Mouse (Mus musculus): ENCODE measurements around the gene Mtf1. TPM values are rescaled to one million over a fixed set of nuclear protein-coding genes. Genes with fewer than 3 reads are reported as not detected.

Mtf1 gene
- total RNA-seq, 2 experiments from 2014 or later, result 26.1 to 28.4 TPM

- TF ChIP-seq CTCF (IDR thresholded peaks at IDR 0.05), result no peak
- intact Hi-C loops (cut with DNase I), result loop anchor here (1.0 to 5.0 kb wide), 2 partner anchors 11 to 1186 kb away; partner anchors contain the start of genes Mrps15 and Yrdc
- H3K27ac ChIP-seq, result peak within 1 kb of the TSS; percentile 90
- DNase-seq (ENCODE audit: extremely low spot score in 1 of 2, low spot score in 2 of 2), result no peak
- H3K4me3 ChIP-seq, result peak within 1 kb of the TSS; percentile 80
Measured at GRCm38 (mm10) chr4:124861283-124862188, 59.6 kb downstream of the Mtf1 start, which contains the start of gene Maneal. Gene Maneal, minus strand, starts transcription at chr4:124862171.

- Histone ChIP-seq H3K27ac (no peak overlapping the region), H3K4me3 (no peak overlapping the region)
- DNase-seq (ENCODE audit: extremely low spot score in 1 of 2, low spot score in 2 of 2), result no peak
- intact Hi-C loops (cut with DNase I), result no loop called here
- TF ChIP-seq CTCF (IDR thresholded peaks at IDR 0.05), result peak; percentile 44
Measured at GRCm38 (mm10) chr4:124872719-124873118, 70.8 kb downstream of the Mtf1 start.

GRCm38 (mm10) chr4:124880599-124880998 is 78.7 kb downstream of the Mtf1 start, which contains the start of gene Epha10:
Gene Epha10, plus strand, starts transcription at chr4:124880899.
- intact Hi-C loops (cut with DNase I), result no loop called here
- H3K27ac ChIP-seq, result peak within 1 kb of the TSS; percentile 69
- no peak for DNase-seq (ENCODE audit: extremely low spot score in 1 of 2, low spot score in 2 of 2)
- peak within 1 kb of the TSS; percentile 73 for H3K4me3 ChIP-seq
- TF ChIP-seq CTCF (IDR thresholded peaks at IDR 0.05), result no peak

GRCm38 (mm10) chr4:124881341-124881908 is 79.5 kb downstream of the Mtf1 start:
- intact Hi-C loops (cut with DNase I), result no loop called here
- DNase-seq (ENCODE audit: extremely low spot score in 1 of 2, low spot score in 2 of 2), result peak; percentile 79 to 83
- Histone ChIP-seq H3K27ac (peak overlapping the region; percentile 69), H3K4me3 (peak overlapping the region; percentile 73)
- TF ChIP-seq CTCF (IDR thresholded peaks at IDR 0.05), result no peak

GRCm38 (mm10) chr4:124882151-124882729 is 80.3 kb downstream of the Mtf1 start:
- TF ChIP-seq CTCF (IDR thresholded peaks at IDR 0.05), result no peak
- H3K27ac ChIP-seq, result peak overlapping the region; percentile 69
- no peak for DNase-seq (ENCODE audit: extremely low spot score in 1 of 2, low spot score in 2 of 2)

GRCm38 (mm10) chr4:124888702-124889101 is 86.8 kb downstream of the Mtf1 start:
- intact Hi-C loops (cut with DNase I), result no loop called here
- no peak for TF ChIP-seq CTCF (IDR thresholded peaks at IDR 0.05)
- DNase-seq (ENCODE audit: extremely low spot score in 1 of 2, low spot score in 2 of 2), result peak in 1 of 2 experiments; percentile 38
- H3K27ac ChIP-seq, result 0 out of 2 replicates have a peak overlapping the region, but pooled peaks have one; percentile 36
- no peak overlapping the region for H3K4me3 ChIP-seq

More at GRCm38 (mm10) chr4:124882151-124882729, 80.3 kb downstream of the Mtf1 start:
- intact Hi-C loops (cut with DNase I), result no loop called here
- H3K4me3 ChIP-seq, result peak overlapping the region; percentile 73

- Histone ChIP-seq H3K4me3 (no peak overlapping the region), H3K27ac (no peak overlapping the region)
- intact Hi-C loops (cut with DNase I), result no loop called here
- DNase-seq (ENCODE audit: extremely low spot score in 1 of 2, low spot score in 2 of 2), result no peak
- TF ChIP-seq CTCF (IDR thresholded peaks at IDR 0.05), result no peak
Measured at GRCm38 (mm10) chr4:124889935-124890334, 88.0 kb downstream of the Mtf1 start.

- no peak overlapping the region for H3K4me3 ChIP-seq
- intact Hi-C loops (cut with DNase I), result no loop called here
- H3K27ac ChIP-seq, result peak overlapping the region; percentile 74
- DNase-seq (ENCODE audit: extremely low spot score in 1 of 2, low spot score in 2 of 2), result no peak
- TF ChIP-seq CTCF (IDR thresholded peaks at IDR 0.05), result no peak
Measured at GRCm38 (mm10) chr4:124890831-124891230, 88.9 kb downstream of the Mtf1 start.

GRCm38 (mm10) chr4:124893769-124894168 is 91.9 kb downstream of the Mtf1 start:
- Histone ChIP-seq H3K27ac (peak overlapping the region; percentile 94), H3K4me3 (peak overlapping the region; percentile 56)
- no peak for DNase-seq (ENCODE audit: extremely low spot score in 1 of 2, low spot score in 2 of 2)
- TF ChIP-seq CTCF (IDR thresholded peaks at IDR 0.05), result no peak
- intact Hi-C loops (cut with DNase I), result no loop called here

- Histone ChIP-seq H3K4me3 (peak overlapping the region; percentile 56), H3K27ac (peak overlapping the region; percentile 94)
- TF ChIP-seq CTCF (IDR thresholded peaks at IDR 0.05), result no peak
- peak; percentile 73 to 76 for DNase-seq (ENCODE audit: extremely low spot score in 1 of 2, low spot score in 2 of 2)
- intact Hi-C loops (cut with DNase I), result no loop called here
Measured at GRCm38 (mm10) chr4:124894508-124895428, 92.9 kb downstream of the Mtf1 start.

- TF ChIP-seq CTCF (IDR thresholded peaks at IDR 0.05), result no peak
Measured at GRCm38 (mm10) chr4:124898428-124898827, 96.5 kb downstream of the Mtf1 start.

More at GRCm38 (mm10) chr4:124898428-124898827, 96.5 kb downstream of the Mtf1 start:
- no peak for DNase-seq (ENCODE audit: extremely low spot score in 1 of 2, low spot score in 2 of 2)
- Histone ChIP-seq H3K27ac (no peak overlapping the region), H3K4me3 (no peak overlapping the region)
- intact Hi-C loops (cut with DNase I), result no loop called here

Other genes starting within 250 kb of the Mtf1 start
- under 1 TPM in 1 of 2 experiments, not detected in 1; 0.70 TPM for gene 3100002H09Rik, start 191.3 kb upstream of the Mtf1 start, total RNA-seq (2021)
- 10 to 100 TPM; 16.9 to 18.8 TPM for gene Pou3f1, start 145.3 kb upstream of the Mtf1 start, total RNA-seq (2021)
- 10 to 100 TPM; 13.3 to 15.7 TPM for gene Utp11, start 108.5 kb upstream of the Mtf1 start, total RNA-seq (2021)
- 1 to 10 TPM; 1.4 to 2.2 TPM for gene Fhl3, start 101.4 kb upstream of the Mtf1 start, total RNA-seq (2021)
- 10 to 100 TPM; 33.0 to 35.6 TPM for gene Sf3a3, start 87.3 kb upstream of the Mtf1 start, total RNA-seq (2021)
- 10 to 100 TPM; 46.5 to 48.7 TPM for gene Inpp5b, start 60.3 kb upstream of the Mtf1 start, total RNA-seq (2021)
- gene Yrdc, start 48.6 kb downstream of the Mtf1 start, total RNA-seq (2021), result 10 to 100 TPM; 29.8 to 33.8 TPM
- gene 1110065P20Rik, start 49.1 kb downstream of the Mtf1 start, total RNA-seq (2021), result 10 to 100 TPM; 66.6 to 74.8 TPM
- gene Maneal, start 60.1 kb downstream of the Mtf1 start, total RNA-seq (2021), result 10 to 100 TPM; 53.7 to 55.3 TPM
- 10 to 100 TPM; 60.5 to 69.6 TPM for gene Epha10, start 78.8 kb downstream of the Mtf1 start, total RNA-seq (2021)
- 10 to 100 TPM; 18.9 to 20.3 TPM for gene 9930104L06Rik, start 134.9 kb downstream of the Mtf1 start, total RNA-seq (2021)
- 1 to 10 TPM; 1.2 to 1.9 TPM for gene Cdca8, start 137.2 kb downstream of the Mtf1 start, total RNA-seq (2021)
- 10 to 100 TPM; 17.1 to 21.6 TPM for gene Rspo1, start 184.3 kb downstream of the Mtf1 start, total RNA-seq (2021)
- 10 to 100 TPM; 61.3 to 65.5 TPM for gene Gnl2, start 214.5 kb downstream of the Mtf1 start, total RNA-seq (2021)

Measured in left cerebral cortex, adult 2 months (tissue).